Mouse (Mus musculus): Measurements from ENCODE around the gene Etfdh. TPM values are rescaled to one million over a fixed set of nuclear protein-coding genes. Genes with fewer than 3 reads are reported as not detected.

Gene Etfdh
- polyA plus RNA-seq, 1 experiment from 2014 or later, result 53.3 TPM

DNA sequence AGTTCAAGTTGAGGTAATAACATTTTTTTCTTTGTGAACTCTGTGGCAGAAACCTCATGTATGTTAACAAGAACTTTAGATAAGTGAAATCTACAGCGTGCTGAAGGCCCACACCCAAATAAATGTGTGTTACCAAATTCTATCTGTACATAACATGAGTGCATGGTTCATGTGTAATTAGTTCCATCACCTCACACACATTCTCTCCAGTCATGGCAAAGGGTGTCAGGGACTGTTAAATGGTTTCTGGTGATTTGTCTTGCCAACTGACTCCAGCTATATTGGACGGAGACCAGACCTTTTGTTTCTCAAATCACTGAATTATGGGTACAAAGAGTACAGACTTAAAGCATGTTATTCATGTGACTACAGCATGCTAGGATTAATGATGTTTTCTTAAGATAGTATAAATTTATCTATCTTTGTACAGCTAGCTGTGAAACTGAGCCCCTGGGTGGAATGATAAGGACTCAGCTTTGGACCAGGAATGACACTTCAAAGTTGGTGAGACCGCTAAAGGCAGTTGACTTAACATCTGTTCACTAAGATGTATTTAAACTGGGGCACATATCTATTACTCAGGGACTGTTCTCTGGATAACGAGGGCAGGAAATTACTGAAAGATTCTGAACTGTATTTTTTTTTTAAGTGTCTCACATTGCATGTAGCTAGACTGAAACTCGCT is 49.3 kb downstream of the Etfdh start:
- 51% methylated on average over 5 of the region's 5 CpGs for WGBS
- Histone ChIP-seq H3K36me3 (ENCODE audit: insufficient read depth, low read length) (no peaks in the 10 kb centered on the region), H3K9ac (replicated peaks; ENCODE audit: low read depth) (no peak overlapping the region), H3K27me3 (replicated peaks; ENCODE audit: insufficient read depth, low read length) (no peaks in the 10 kb centered on the region), H3K9me3 (ENCODE audit: low read length) (no peaks in the 10 kb centered on the region), H3K4me1 (ENCODE audit: insufficient read depth, low read depth, low read length) (no peaks in the 10 kb centered on the region), H3K4me2 (replicated peaks; ENCODE audit: low read depth, low read length) (no peak overlapping the region), H3K27ac (ENCODE audit: low read length) (no peak overlapping the region), H3K4me3 (ENCODE audit: low read depth, low read length) (no peak overlapping the region)
- ATAC-seq (no peak), DNase-seq (ENCODE audit: low spot score) (no peak)
- TF ChIP-seq CTCF (IDR thresholded peaks at IDR 0.05) (no peak), EP300 (IDR thresholded peaks at IDR 0.05) (no peak)

DNA sequence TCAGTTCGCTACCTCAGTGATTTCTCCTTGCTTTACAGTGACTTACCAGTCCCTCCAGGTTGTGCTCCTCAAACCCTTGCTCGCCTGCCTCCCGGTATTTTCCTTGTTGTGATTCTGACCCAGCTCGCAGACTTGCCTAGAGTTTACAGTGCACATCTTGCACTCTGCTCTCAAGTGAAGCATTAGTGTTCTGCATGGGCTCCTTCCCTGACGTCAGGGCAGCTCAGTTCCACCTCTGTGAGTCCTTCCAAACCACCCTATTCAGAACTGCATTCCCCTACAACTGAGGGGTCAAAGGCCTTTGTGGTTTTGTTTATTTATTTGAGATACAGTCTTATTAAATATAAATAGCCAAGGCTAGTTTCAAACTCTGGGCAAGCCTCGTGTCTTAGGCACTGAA is 51.1 kb downstream of the Etfdh start:
- Histone ChIP-seq H3K27me3 (replicated peaks; ENCODE audit: insufficient read depth, low read length) (no peaks in the 10 kb centered on the region), H3K4me2 (replicated peaks; ENCODE audit: low read depth, low read length) (no peak overlapping the region), H3K9ac (replicated peaks; ENCODE audit: low read depth) (no peak overlapping the region), H3K9me3 (ENCODE audit: low read length) (no peaks in the 10 kb centered on the region), H3K27ac (ENCODE audit: low read length) (no peak overlapping the region), H3K4me1 (ENCODE audit: insufficient read depth, low read depth, low read length) (no peaks in the 10 kb centered on the region), H3K4me3 (ENCODE audit: low read depth, low read length) (no peak overlapping the region), H3K36me3 (ENCODE audit: insufficient read depth, low read length) (no peaks in the 10 kb centered on the region)
- DNase-seq (ENCODE audit: low spot score) (no peak), ATAC-seq (no peak)
- no peak for TF ChIP-seq EP300 (IDR thresholded peaks at IDR 0.05)
- no peak for TF ChIP-seq CTCF (IDR thresholded peaks at IDR 0.05)
- 69% methylated on average over 6 of the region's 6 CpGs for WGBS

DNA sequence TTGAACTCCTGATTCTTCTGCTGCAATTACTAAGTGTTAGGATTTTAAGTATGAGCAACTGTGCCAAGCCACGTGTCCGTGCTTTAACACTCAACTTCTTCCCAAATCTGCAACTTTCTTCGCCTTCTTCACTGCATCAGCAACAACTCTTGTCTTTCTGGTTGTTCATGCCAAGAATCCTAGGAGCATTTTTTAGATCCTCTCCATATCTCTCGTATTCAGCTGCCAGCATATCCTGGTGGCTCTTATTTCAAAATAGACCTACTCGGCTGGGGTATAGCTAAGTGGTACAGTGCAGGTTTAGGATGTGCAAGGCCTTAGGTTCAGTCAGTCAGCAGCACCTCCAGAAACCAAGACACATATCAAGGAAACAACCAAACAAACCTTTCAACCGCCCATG is 51.7 kb downstream of the Etfdh start:
- no peak for DNase-seq (ENCODE audit: low spot score)
- no peaks in the 10 kb centered on the region for H3K36me3 ChIP-seq (ENCODE audit: insufficient read depth, low read length)
- H3K27me3 ChIP-seq (replicated peaks; ENCODE audit: insufficient read depth, low read length), result no peaks in the 10 kb centered on the region
- ATAC-seq, result no peak
- no peak overlapping the region for H3K4me3 ChIP-seq (ENCODE audit: low read depth, low read length)
- no peak overlapping the region for H3K4me2 ChIP-seq (replicated peaks; ENCODE audit: low read depth, low read length)
- no peaks in the 10 kb centered on the region for H3K9me3 ChIP-seq (ENCODE audit: low read length)
- no peak overlapping the region for H3K27ac ChIP-seq (ENCODE audit: low read length)
- H3K4me1 ChIP-seq (ENCODE audit: insufficient read depth, low read depth, low read length), result no peaks in the 10 kb centered on the region
- WGBS, result 79% methylated on average over 6 of the region's 6 CpGs
- H3K9ac ChIP-seq (replicated peaks; ENCODE audit: low read depth), result no peak overlapping the region
- TF ChIP-seq CTCF (IDR thresholded peaks at IDR 0.05), result no peak
- TF ChIP-seq EP300 (IDR thresholded peaks at IDR 0.05), result no peak

DNA sequence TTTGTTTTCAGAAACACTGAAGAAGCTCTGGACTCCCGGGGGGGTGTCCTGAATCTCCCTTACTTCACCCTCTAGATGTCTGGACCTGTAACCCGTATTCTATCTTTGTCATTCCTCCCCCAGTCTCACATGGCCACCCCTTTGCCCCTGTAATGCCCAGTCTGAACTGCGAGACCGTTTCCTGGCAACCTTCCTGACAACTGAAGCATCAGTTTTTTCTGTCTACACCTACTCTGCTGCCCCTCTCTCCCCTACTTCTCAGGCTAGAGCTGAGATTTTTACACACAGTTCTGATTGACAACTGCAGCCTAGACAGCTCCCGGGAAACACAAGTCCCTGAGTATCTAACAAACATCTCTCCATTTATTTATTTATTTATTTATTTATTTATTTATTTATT is 52.4 kb downstream of the Etfdh start:
- H3K27ac ChIP-seq (ENCODE audit: low read length), result no peak overlapping the region
- H3K4me3 ChIP-seq (ENCODE audit: low read depth, low read length), result no peak overlapping the region
- 20% methylated on average over 5 of the region's 5 CpGs for WGBS
- ATAC-seq, result no peak
- H3K4me1 ChIP-seq (ENCODE audit: insufficient read depth, low read depth, low read length), result no peaks in the 10 kb centered on the region
- TF ChIP-seq EP300 (IDR thresholded peaks at IDR 0.05), result no peak
- TF ChIP-seq CTCF (IDR thresholded peaks at IDR 0.05), result no peak
- H3K9me3 ChIP-seq (ENCODE audit: low read length), result no peaks in the 10 kb centered on the region
- no peaks in the 10 kb centered on the region for H3K27me3 ChIP-seq (replicated peaks; ENCODE audit: insufficient read depth, low read length)
- H3K9ac ChIP-seq (replicated peaks; ENCODE audit: low read depth), result no peak overlapping the region
- H3K36me3 ChIP-seq (ENCODE audit: insufficient read depth, low read length), result no peaks in the 10 kb centered on the region
- H3K4me2 ChIP-seq (replicated peaks; ENCODE audit: low read depth, low read length), result no peak overlapping the region
- DNase-seq (ENCODE audit: low spot score), result no peak

DNA sequence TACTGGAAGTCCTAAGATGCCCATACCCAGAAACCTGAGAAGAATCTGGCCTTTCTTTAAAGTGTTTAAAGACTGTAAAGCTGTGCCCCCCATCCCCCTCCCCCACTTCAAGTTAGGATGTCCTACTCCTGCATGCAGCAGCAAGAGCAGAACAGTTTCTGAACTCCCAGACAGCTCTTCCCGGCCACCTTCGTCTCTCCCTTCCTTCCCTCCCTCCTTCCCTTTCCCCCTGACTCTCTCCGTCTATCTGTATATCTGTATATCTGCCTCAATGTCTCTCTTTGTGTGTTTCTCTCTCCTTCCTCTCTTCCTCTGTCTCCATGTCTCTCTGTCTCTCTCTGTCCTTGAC is 52.9 kb downstream of the Etfdh start:
- no peaks in the 10 kb centered on the region for H3K27me3 ChIP-seq (replicated peaks; ENCODE audit: insufficient read depth, low read length)
- 10% methylated on average over 3 of the region's 3 CpGs for WGBS
- TF ChIP-seq CTCF (IDR thresholded peaks at IDR 0.05) (no peak), EP300 (IDR thresholded peaks at IDR 0.05) (no peak)
- no peaks in the 10 kb centered on the region for H3K36me3 ChIP-seq (ENCODE audit: insufficient read depth, low read length)
- ATAC-seq, result 0 out of 2 replicates have a peak, but pooled peaks have one; percentile 4
- no peaks in the 10 kb centered on the region for H3K4me1 ChIP-seq (ENCODE audit: insufficient read depth, low read depth, low read length)
- H3K9me3 ChIP-seq (ENCODE audit: low read length), result no peaks in the 10 kb centered on the region
- no peak overlapping the region for H3K9ac ChIP-seq (replicated peaks; ENCODE audit: low read depth)
- DNase-seq (ENCODE audit: low spot score), result no peak
- H3K4me2 ChIP-seq (replicated peaks; ENCODE audit: low read depth, low read length), result no peak overlapping the region
- H3K4me3 ChIP-seq (ENCODE audit: low read depth, low read length), result no peak overlapping the region
- H3K27ac ChIP-seq (ENCODE audit: low read length), result no peak overlapping the region

DNA sequence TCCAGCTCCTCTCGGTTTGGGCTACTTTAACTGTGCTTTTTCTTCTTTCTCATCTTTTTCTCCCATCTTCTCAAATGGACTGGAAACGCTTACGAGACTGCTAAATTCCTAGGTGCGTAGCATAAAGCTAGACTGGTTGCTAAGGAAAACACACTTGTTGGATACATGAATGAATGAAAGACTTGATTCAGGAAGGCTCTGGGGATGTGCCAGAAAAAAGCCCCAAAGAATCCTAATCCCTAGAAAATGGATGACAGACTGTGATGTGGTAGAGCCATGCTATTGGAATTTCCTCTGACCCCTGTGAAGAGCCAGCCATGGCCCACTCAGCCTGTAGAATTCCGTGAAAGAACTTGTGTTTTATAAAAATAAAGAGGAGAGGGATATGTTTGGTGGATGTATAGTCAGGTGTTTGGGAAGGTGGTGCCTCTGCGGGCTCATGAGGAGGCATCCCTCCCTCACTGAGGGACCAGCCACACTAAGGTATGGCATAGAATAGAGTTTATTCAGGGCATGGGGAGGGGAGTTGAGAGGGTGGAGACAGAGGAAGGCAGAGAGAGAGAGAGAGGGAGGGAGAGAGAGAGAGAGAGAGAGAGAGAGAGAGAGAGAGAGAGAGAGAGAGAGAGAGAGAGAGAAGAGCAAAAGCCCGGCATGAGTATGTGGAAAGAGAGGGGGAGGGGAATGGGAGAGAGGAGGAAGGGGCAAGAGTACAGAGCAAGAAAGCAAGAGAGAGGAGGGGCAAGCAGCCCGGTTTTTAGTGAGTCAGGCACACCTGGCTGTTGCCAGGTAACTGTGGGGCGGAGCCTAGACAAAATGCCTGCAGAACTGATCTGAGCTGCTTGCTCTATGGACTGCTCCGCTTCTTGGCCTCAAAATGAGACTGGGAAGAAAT is 53.5 kb downstream of the Etfdh start:
- no peak for TF ChIP-seq EP300 (IDR thresholded peaks at IDR 0.05)
- no peak for TF ChIP-seq CTCF (IDR thresholded peaks at IDR 0.05)
- Histone ChIP-seq H3K9me3 (ENCODE audit: low read length) (no peaks in the 10 kb centered on the region), H3K27ac (ENCODE audit: low read length) (no peak overlapping the region), H3K4me1 (ENCODE audit: insufficient read depth, low read depth, low read length) (no peaks in the 10 kb centered on the region), H3K9ac (replicated peaks; ENCODE audit: low read depth) (no peak overlapping the region), H3K4me3 (ENCODE audit: low read depth, low read length) (no peak overlapping the region), H3K27me3 (replicated peaks; ENCODE audit: insufficient read depth, low read length) (no peaks in the 10 kb centered on the region), H3K36me3 (ENCODE audit: insufficient read depth, low read length) (no peaks in the 10 kb centered on the region), H3K4me2 (replicated peaks; ENCODE audit: low read depth, low read length) (no peak overlapping the region)
- DNase-seq (ENCODE audit: low spot score) (peak; percentile 57), ATAC-seq (peak; percentile 77)
- WGBS, result 35% methylated on average over 10 of the region's 10 CpGs

Data from lung, postnatal 0 days (tissue).